35 mouse cellular contexts compared by ENCODE assay signal in the genomic region with DNA sequence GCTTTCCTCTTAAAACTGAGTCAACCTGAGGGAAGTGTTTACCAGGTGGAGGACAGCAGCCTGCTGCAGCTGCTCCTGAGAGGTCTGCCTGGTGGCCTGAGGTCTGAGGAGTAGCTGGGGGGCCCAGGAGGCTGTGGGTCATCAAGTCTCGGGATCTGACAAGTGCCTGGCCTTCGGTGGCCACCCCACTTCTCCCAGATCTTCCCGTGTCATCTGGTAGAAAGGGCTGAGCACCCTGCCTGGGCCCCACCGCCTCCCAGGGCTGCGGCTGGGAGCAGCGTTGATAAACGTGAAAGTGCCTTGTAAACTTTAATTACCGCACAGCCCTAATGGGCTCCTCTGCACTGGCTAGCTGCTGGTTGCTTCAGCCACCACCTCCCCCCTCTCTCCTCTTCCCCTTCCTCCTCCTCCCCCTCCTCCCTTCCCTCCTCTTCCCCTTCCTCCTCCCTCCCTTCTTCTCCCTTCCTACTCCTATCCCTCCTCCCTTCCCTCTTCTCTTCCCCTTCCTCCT. TPM values are rescaled to one million over a fixed set of nuclear protein-coding genes. Genes with fewer than 3 reads are reported as not detected.
A peak's percentile ranks its signal among the peaks of the same experiment; 100 is the strongest.
DNase-seq lines count a peak whose midpoint lies in the region; ATAC-seq and TF ChIP-seq lines count a peak whose summit lies in the region.
"Had no signal": no experiment of that assay in that cellular context is flagged by ENCODE, and none has a peak within 500 bp of the region (broad histone marks: within the 10 kb centered on the region; RNA-seq: fewer than 3 reads in every experiment).

No protein-coding gene starts in this region.

- TF ChIP-seq CTCF in stomach, postnatal 0 days (IDR thresholded peaks at IDR 0.05; ENCODE audit: low read depth) = no peak
- no peak for TF ChIP-seq CTCF in liver, postnatal 0 days (IDR thresholded peaks at IDR 0.05; ENCODE audit: low read depth)

- TF ChIP-seq EP300 in stomach, postnatal 0 days (optimal IDR thresholded peaks at IDR 0.05) = no peak
- no peak for TF ChIP-seq EP300 in liver, postnatal 0 days (IDR thresholded peaks at IDR 0.05; ENCODE audit: low read depth)

- no peaks in the 10 kb centered on the region for H3K36me3 ChIP-seq in heart, embryonic 13.5 days
- no peaks in the 10 kb centered on the region for H3K36me3 ChIP-seq in stomach, embryonic 16.5 days (ENCODE audit: control insufficient read depth, insufficient read depth, low read length)
- no peaks in the 10 kb centered on the region for H3K36me3 ChIP-seq in stomach, postnatal 0 days (ENCODE audit: control insufficient read depth, insufficient read depth, low read length)
- no peaks in the 10 kb centered on the region for H3K36me3 ChIP-seq in limb, embryonic 11.5 days (ENCODE audit: control insufficient read depth, insufficient read depth, low read length)
- no peaks in the 10 kb centered on the region for H3K36me3 ChIP-seq in liver, postnatal 0 days (replicated peaks; ENCODE audit: insufficient read depth, low read length)
- H3K36me3 ChIP-seq: embryonic facial prominence, embryonic 13.5 days; forebrain, embryonic 10.5 days; forebrain, embryonic 15.5 days; heart, embryonic 15.5 days; liver, embryonic 15.5 days; lung, embryonic 15.5 days; neural tube, embryonic 13.5 days had no signal

- intact Hi-C loops in heart, postnatal 25 days (cut with DNase I) = no loop called here

- no peak overlapping the region for H3K4me2 ChIP-seq in heart, embryonic 13.5 days
- no peak overlapping the region for H3K4me2 ChIP-seq in stomach, embryonic 16.5 days (ENCODE audit: low read depth, low read length)
- H3K4me2 ChIP-seq in stomach, postnatal 0 days (replicated peaks; ENCODE audit: low read depth) = no peak overlapping the region
- peak overlapping the region; percentile 28; the same call in 1 of the 2 replicates for H3K4me2 ChIP-seq in limb, embryonic 11.5 days (ENCODE audit: low read depth, severe bottlenecking)
- H3K4me2 ChIP-seq in liver, postnatal 0 days (ENCODE audit: low read depth, low read length) = no peak overlapping the region
- H3K4me2 ChIP-seq: embryonic facial prominence, embryonic 13.5 days; forebrain, embryonic 15.5 days; heart, embryonic 15.5 days; hindbrain, embryonic 14.5 days; liver, embryonic 15.5 days; lung, embryonic 15.5 days; midbrain, embryonic 11.5 days; neural tube, embryonic 13.5 days had no signal

- DNase-seq in heart, postnatal 25 days (ENCODE audit: low spot score) = no peak
- DNase-seq in stomach, postnatal 0 days (ENCODE audit: low spot score) = no peak
- DNase-seq in limb, embryonic 11.5 days (ENCODE audit: low spot score) = peak; percentile 64
- no peak for DNase-seq in liver, postnatal 0 days
- DNase-seq in frontal cortex, adult 2 months (ENCODE audit: extremely low spot score in 1 of 2, low spot score in 1 of 2) = no peak
- DNase-seq: adrenal gland, postnatal 25 days; cerebellum, adult 11-12 months; cerebellum, adult 9-11 months; embryo, embryonic 11 days; gastrocnemius, postnatal 10 days; kidney, adult 9 months; kidney, postnatal 25 days; right cerebral cortex, postnatal 4 days; thymus, postnatal 4 days had no signal

- H3K27me3 ChIP-seq in heart, embryonic 13.5 days (replicated peaks) = peaks cover 8% of the 10 kb centered on the region
- no peaks in the 10 kb centered on the region for H3K27me3 ChIP-seq in stomach, embryonic 16.5 days (ENCODE audit: control insufficient read depth, insufficient read depth, low read length)
- no peaks in the 10 kb centered on the region for H3K27me3 ChIP-seq in stomach, postnatal 0 days (ENCODE audit: control insufficient read depth, insufficient read depth, low read length)
- H3K27me3 ChIP-seq in limb, embryonic 11.5 days (ENCODE audit: control insufficient read depth, insufficient read depth, low read length) = no peaks in the 10 kb centered on the region
- 0 out of 2 replicates have a peak, but pooled peaks cover 3% of the 10 kb centered on the region for H3K27me3 ChIP-seq in liver, postnatal 0 days (ENCODE audit: insufficient read depth, low read length)
- H3K27me3 ChIP-seq: forebrain, embryonic 15.5 days had no signal

- peaks cover 22% of the 10 kb centered on the region for H3K4me1 ChIP-seq in heart, embryonic 13.5 days
- 0 out of 2 replicates have a peak, but pooled peaks cover 3% of the 10 kb centered on the region for H3K4me1 ChIP-seq in stomach, embryonic 16.5 days (ENCODE audit: control insufficient read depth, insufficient read depth, low read length)
- H3K4me1 ChIP-seq in stomach, postnatal 0 days (replicated peaks; ENCODE audit: control insufficient read depth, insufficient read depth) = no peaks in the 10 kb centered on the region
- H3K4me1 ChIP-seq in limb, embryonic 11.5 days (ENCODE audit: control insufficient read depth, insufficient read depth, low read length) = peaks cover 7% of the 10 kb centered on the region
- no peaks in the 10 kb centered on the region for H3K4me1 ChIP-seq in liver, postnatal 0 days (ENCODE audit: insufficient read depth)
- H3K4me1 ChIP-seq: embryonic facial prominence, embryonic 13.5 days; forebrain, embryonic 15.5 days; liver, embryonic 15.5 days had no signal

- H3K9me3 ChIP-seq in heart, embryonic 13.5 days = no peaks in the 10 kb centered on the region
- no peaks in the 10 kb centered on the region for H3K9me3 ChIP-seq in stomach, embryonic 16.5 days (replicated peaks; ENCODE audit: control insufficient read depth, low read length)
- no peaks in the 10 kb centered on the region for H3K9me3 ChIP-seq in stomach, postnatal 0 days (ENCODE audit: control insufficient read depth, low read length)
- H3K9me3 ChIP-seq in limb, embryonic 11.5 days (ENCODE audit: control insufficient read depth, low read length) = no peaks in the 10 kb centered on the region
- no peaks in the 10 kb centered on the region for H3K9me3 ChIP-seq in liver, postnatal 0 days (ENCODE audit: low read length)
- H3K9me3 ChIP-seq: embryonic facial prominence, embryonic 13.5 days; forebrain, embryonic 10.5 days; forebrain, embryonic 15.5 days; heart, embryonic 15.5 days; liver, embryonic 15.5 days; lung, embryonic 15.5 days; neural tube, embryonic 13.5 days had no signal

- ATAC-seq in heart, embryonic 13.5 days (ENCODE audit: extremely low read depth, insufficient number of reproducible peaks, low FRiP score, low TSS enrichment) = no peak
- ATAC-seq in stomach, embryonic 16.5 days (ENCODE audit: insufficient read depth, low FRiP score) = no peak
- ATAC-seq in stomach, postnatal 0 days (ENCODE audit: low FRiP score, low TSS enrichment) = no peak
- 0 out of 2 replicates have a peak, but pooled peaks have one; percentile 39 for ATAC-seq in limb, embryonic 11.5 days (ENCODE audit: insufficient number of reproducible peaks, low FRiP score, low TSS enrichment, low read depth)
- ATAC-seq in liver, postnatal 0 days = no peak
- ATAC-seq: CD4-positive, CD25-positive, alpha-beta regulatory T cell, adult 4 months; forebrain, embryonic 15.5 days had no signal

- WGBS in heart, embryonic 13.5 days = 15% methylated on average over 8 of the region's 8 CpGs
- WGBS in stomach, embryonic 16.5 days = 8% methylated on average over 8 of the region's 8 CpGs
- WGBS in stomach, postnatal 0 days = 18% methylated on average over 8 of the region's 8 CpGs
- WGBS in limb, embryonic 11.5 days = 3% methylated on average over 8 of the region's 8 CpGs
- 9% methylated on average over 8 of the region's 8 CpGs for WGBS in liver, postnatal 0 days (ENCODE audit: insufficient replicate concordance)

- H3K9ac ChIP-seq in heart, embryonic 13.5 days = peak overlapping the region; percentile 25; the same call in 1 of the 2 replicates
- peak overlapping the region; percentile 28; the same call in 1 of the 2 replicates for H3K9ac ChIP-seq in stomach, embryonic 16.5 days (ENCODE audit: low read length)
- no peak overlapping the region for H3K9ac ChIP-seq in stomach, postnatal 0 days (ENCODE audit: low read length)
- no peak overlapping the region for H3K9ac ChIP-seq in limb, embryonic 11.5 days (ENCODE audit: low read length)
- no peak overlapping the region for H3K9ac ChIP-seq in liver, postnatal 0 days (replicated peaks)
- H3K9ac ChIP-seq: embryonic facial prominence, embryonic 13.5 days; forebrain, embryonic 15.5 days; heart, embryonic 15.5 days; hindbrain, embryonic 14.5 days; liver, embryonic 15.5 days; lung, embryonic 15.5 days; neural tube, embryonic 13.5 days had no signal

- no peak overlapping the region for H3K4me3 ChIP-seq in heart, embryonic 13.5 days
- H3K4me3 ChIP-seq in stomach, embryonic 16.5 days (replicated peaks; ENCODE audit: low read length) = no peak overlapping the region
- no peak overlapping the region for H3K4me3 ChIP-seq in stomach, postnatal 0 days (ENCODE audit: low read depth, low read length)
- H3K4me3 ChIP-seq in limb, embryonic 11.5 days (ENCODE audit: low read depth, low read length) = no peak overlapping the region
- H3K4me3 ChIP-seq in liver, postnatal 0 days (ENCODE audit: low read depth, low read length) = no peak overlapping the region
- H3K4me3 ChIP-seq: embryonic facial prominence, embryonic 13.5 days; forebrain, embryonic 10.5 days; forebrain, embryonic 15.5 days; heart, embryonic 15.5 days; left cerebral cortex, adult 2 months; liver, embryonic 15.5 days; lung, embryonic 15.5 days; myocyte; neural tube, embryonic 13.5 days had no signal

- no peak overlapping the region for H3K27ac ChIP-seq in heart, embryonic 13.5 days (replicated peaks)
- H3K27ac ChIP-seq in stomach, embryonic 16.5 days (ENCODE audit: low read length) = no peak overlapping the region
- no peak overlapping the region for H3K27ac ChIP-seq in stomach, postnatal 0 days (replicated peaks)
- no peak overlapping the region for H3K27ac ChIP-seq in limb, embryonic 11.5 days (replicated peaks; ENCODE audit: low read depth, low read length)
- H3K27ac ChIP-seq in liver, postnatal 0 days (ENCODE audit: low read depth) = no peak overlapping the region
- H3K27ac ChIP-seq: embryonic facial prominence, embryonic 13.5 days; forebrain, embryonic 10.5 days; forebrain, embryonic 15.5 days; heart, embryonic 15.5 days; hindbrain, embryonic 14.5 days; left cerebral cortex, adult 2 months; liver, embryonic 15.5 days; lung, embryonic 15.5 days; neural tube, embryonic 13.5 days had no signal

RNA-seq across cellular contexts. Expression of gene Foxl1, which starts 20.9 kb away (rescaled TPM):
- 0.52 and 0.64 TPM in 2 replicates for polyA plus RNA-seq in heart, embryonic 13.5 days (2015; fragmentation: Nextera tagmentation; extraction: Ambion mirVana)
- total RNA-seq in heart, postnatal 25 days (2021) = under 1 TPM in 1 of 2 experiments, not detected in 1; 0.16 TPM
- polyA plus RNA-seq in stomach, embryonic 16.5 days (2015; fragmentation: Nextera tagmentation; extraction: Ambion mirVana) = 3.4 and 4.0 TPM in 2 replicates
- 2.8 and 2.9 TPM in 2 replicates for polyA plus RNA-seq in stomach, postnatal 0 days (2015; fragmentation: Nextera tagmentation; extraction: Ambion mirVana)
- polyA plus RNA-seq in limb, embryonic 11.5 days (2014; fragmentation: Nextera tagmentation; extraction: Ambion mirVana) = 0.07 TPM in 1 of 2 replicates, not detected in the other
- not detected in 2 replicates for polyA plus RNA-seq in liver, postnatal 0 days (2015; fragmentation: Nextera tagmentation; extraction: Ambion mirVana)
- polyA plus RNA-seq in frontal cortex, adult 2 months (2012; rRNA removed) = 0.04 and 0.10 TPM in 2 replicates
- total RNA-seq: hematopoietic stem cell, adult 5-6 weeks; layer of hippocampus, adult 18-20 months; layer of hippocampus, postnatal 14 days; liver, adult 2 months; megakaryocyte progenitor cell, adult 5-6 weeks had no signal
- polyA plus RNA-seq: CD4-positive, CD25-positive, alpha-beta regulatory T cell, adult 4 months; liver, adult 2 months; spleen, adult 2 months; testis, adult 2 months had no signal

RNA-seq across cellular contexts. Expression of gene Foxc2, which starts 32.7 kb away (rescaled TPM):
- polyA plus RNA-seq in heart, embryonic 13.5 days (2015; fragmentation: Nextera tagmentation; extraction: Ambion mirVana) = 6.8 and 7.4 TPM in 2 replicates
- 1 to 10 TPM; 2.0 to 2.2 TPM for total RNA-seq in heart, postnatal 25 days (2021)
- polyA plus RNA-seq in stomach, embryonic 16.5 days (2015; fragmentation: Nextera tagmentation; extraction: Ambion mirVana) = 0.12 and 0.14 TPM in 2 replicates
- polyA plus RNA-seq in stomach, postnatal 0 days (2015; fragmentation: Nextera tagmentation; extraction: Ambion mirVana) = 0.40 and 0.41 TPM in 2 replicates
- 3.2 and 4.2 TPM in 2 replicates for polyA plus RNA-seq in limb, embryonic 11.5 days (2014; fragmentation: Nextera tagmentation; extraction: Ambion mirVana)
- 0.04 and 0.05 TPM in 2 replicates for polyA plus RNA-seq in liver, postnatal 0 days (2015; fragmentation: Nextera tagmentation; extraction: Ambion mirVana)
- polyA plus RNA-seq in frontal cortex, adult 2 months (2012; rRNA removed) = 1.5 TPM in 2 replicates
- total RNA-seq: hematopoietic stem cell, adult 5-6 weeks; liver, adult 2 months; megakaryocyte progenitor cell, adult 5-6 weeks had no signal
- polyA plus RNA-seq: CD4-positive, CD25-positive, alpha-beta regulatory T cell, adult 4 months; liver, embryonic 15.5 days had no signal

RNA-seq across cellular contexts. Expression of gene Mthfsd, which starts 40.4 kb away (rescaled TPM):
- polyA plus RNA-seq in heart, embryonic 13.5 days (2015; fragmentation: Nextera tagmentation; extraction: Ambion mirVana) = 35.3 and 42.8 TPM in 2 replicates
- total RNA-seq in heart, postnatal 25 days (2021) = 10 to 100 TPM; 13.2 to 14.2 TPM
- polyA plus RNA-seq in stomach, embryonic 16.5 days (2015; fragmentation: Nextera tagmentation; extraction: Ambion mirVana) = 51.1 and 57.5 TPM in 2 replicates
- 33.0 and 38.1 TPM in 2 replicates for polyA plus RNA-seq in stomach, postnatal 0 days (2015; fragmentation: Nextera tagmentation; extraction: Ambion mirVana)
- polyA plus RNA-seq in limb, embryonic 11.5 days (2014; fragmentation: Nextera tagmentation; extraction: Ambion mirVana) = 61.9 and 64.6 TPM in 2 replicates
- polyA plus RNA-seq in liver, postnatal 0 days (2015; fragmentation: Nextera tagmentation; extraction: Ambion mirVana) = 12.9 and 13.7 TPM in 2 replicates
- 87.9 and 95.5 TPM in 2 replicates for polyA plus RNA-seq in frontal cortex, adult 2 months (2012; rRNA removed)

Comparison
In these comparisons a context has a peak if more than half of its experiments do, and no peak if none do; other contexts are left out.
1. H3K9ac ChIP-seq: peak in heart, embryonic 13.5 days (single experiment) and stomach, embryonic 16.5 days (single experiment); none in stomach, postnatal 0 days (single experiment), limb, embryonic 11.5 days (single experiment) and liver, postnatal 0 days (single experiment).